Mouse (Mus musculus) ES-CJ7 (cell line): ENCODE results near the gene Clcnkb.

ENCODE experiments used
- DNase-seq: peaks from one replicate; pipeline ENCODE4 v3.0.0; 2011; ENCODE audit warnings: low read depth, low spot score

The Clcnkb gene

GRCm38 (mm10) chr4:141433191-141433590 is 17.4 kb upstream of the Clcnkb start:
- DNase-seq: peak; percentile 85

- DNase-seq: no peak
These were observed 16.9 kb upstream of the Clcnkb start for GRCm38 (mm10) chr4:141432666-141433065.

GRCm38 (mm10) chr4:141430997-141431396 is 15.2 kb upstream of the Clcnkb start:
- no peak for DNase-seq

DNA sequence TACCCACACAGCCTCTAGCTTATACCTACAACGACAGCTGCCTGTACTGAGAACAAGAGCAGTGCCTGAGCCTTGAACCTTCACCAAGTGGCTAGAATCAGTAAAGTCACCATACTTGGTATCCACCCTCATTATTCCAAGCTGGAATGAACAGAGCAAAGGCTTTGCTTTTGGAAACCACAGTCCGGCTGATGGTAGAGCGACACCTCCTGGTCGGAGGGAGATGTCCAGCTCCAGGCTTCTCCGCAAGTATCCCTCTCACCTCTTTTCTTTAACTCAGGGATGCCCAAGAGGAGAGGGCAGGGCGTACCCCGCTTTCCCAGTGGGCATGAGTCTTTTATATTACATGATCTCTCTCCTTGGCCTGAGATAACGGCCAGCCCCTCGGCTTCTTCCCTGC is 14.0 kb upstream of the Clcnkb start:
- peak; percentile 76 for DNase-seq

DNA sequence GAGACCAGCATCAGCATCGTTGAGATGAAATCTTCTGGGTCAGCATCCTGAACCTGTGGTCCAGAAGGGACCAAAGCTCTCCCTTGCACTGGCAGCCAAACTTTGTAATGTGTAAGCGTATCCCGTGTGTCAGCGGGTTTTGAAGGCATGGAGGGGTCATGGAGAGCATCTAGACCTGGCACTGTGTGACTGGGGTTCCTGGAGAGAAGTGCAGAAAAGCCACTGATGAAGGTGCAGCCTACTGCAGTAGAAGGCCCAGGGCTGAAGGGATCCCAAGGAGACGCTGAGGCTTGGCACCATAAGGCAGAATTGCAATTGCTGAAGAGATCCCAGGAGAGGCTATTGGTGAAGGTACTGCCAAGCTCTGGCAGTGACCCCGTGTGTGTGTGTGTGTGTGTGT is 13.6 kb upstream of the Clcnkb start:
- DNase-seq: no peak

GRCm38 (mm10) chr4:141427921-141428320 is 12.1 kb upstream of the Clcnkb start:
- DNase-seq: no peak

DNA sequence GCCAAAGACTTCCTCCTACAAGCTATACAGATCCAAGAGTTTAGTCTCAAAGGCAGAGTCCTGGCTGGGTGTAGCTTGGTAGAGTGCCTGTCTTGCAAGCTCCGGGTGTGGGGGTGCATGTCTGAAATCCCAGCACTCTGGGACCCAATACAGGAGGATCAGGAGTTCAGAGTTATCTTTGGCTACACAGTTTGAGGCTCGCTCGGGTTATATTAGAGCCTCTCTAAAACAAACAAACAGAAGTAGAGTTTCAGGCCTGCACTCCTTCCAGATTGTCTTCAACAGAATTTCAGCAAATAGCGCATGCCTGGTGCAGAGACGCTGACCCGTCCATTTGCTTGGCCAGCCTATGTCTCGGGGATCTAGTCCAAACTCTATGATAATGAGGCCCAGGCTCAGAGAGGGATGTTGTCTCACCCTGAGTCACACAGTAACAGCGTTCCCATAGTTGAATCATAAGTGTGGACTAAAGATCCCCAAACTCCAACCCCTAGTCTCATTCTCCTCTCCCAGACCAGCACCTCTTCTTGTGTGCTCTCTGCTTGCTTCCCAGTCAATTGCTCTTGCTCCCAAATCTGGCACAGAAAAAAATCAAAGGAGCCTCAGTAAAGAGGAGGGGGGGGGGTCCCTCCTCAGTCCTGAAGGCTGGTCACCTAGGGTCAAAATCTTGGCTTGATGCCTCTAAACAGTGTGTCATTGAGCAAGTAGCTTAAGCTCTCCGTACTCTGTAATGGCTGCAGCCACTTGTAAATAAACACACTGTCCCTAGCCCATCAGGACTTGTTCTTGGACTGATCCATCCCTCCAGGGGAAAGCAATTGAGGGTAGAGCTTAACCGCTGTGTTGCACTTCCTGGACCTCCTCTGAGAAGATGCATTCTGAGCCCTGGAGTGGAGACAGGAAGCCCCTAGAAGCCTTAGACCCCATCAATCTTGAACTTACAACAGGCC is 11.3 kb upstream of the Clcnkb start:
- peak; percentile 58 for DNase-seq

- DNase-seq: peak; percentile 94
These were observed 10.0 kb upstream of the Clcnkb start for GRCm38 (mm10) chr4:141425484-141426479.

DNA sequence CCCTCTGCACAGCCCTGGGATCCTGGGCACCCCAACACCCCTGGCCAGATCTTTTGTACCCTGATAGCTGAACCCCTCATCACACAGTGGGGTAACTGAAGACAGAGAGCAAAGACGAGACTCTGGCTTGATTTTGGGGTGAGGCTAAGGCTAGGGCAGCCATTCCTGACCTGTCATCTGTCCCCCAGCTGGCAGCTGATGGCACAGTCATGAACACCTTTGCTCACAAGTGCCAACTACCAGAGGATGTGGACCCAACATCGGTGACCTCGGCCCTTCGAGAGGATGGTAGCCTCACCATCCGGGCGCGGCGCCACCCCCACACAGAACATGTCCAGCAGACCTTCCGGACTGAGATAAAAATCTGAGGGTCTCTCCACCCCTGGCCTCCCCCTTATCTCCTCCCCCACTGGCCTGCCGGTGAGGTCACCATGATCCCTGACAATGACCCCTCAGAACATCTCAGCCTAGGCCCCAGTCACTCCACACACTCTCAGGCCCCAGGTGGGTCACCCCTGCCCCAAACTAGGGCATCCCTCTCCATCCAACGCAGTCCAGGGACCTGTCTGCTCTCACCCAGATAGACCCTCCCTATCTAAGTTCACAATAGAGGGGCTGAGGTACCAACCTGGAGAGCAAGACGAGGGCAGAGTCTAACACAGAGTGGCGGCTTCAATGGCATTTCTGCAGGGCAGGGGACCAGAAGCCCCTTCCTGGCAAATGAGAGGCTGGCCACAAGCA is 8.0 kb upstream of the Clcnkb start:
- DNase-seq: no peak

DNA sequence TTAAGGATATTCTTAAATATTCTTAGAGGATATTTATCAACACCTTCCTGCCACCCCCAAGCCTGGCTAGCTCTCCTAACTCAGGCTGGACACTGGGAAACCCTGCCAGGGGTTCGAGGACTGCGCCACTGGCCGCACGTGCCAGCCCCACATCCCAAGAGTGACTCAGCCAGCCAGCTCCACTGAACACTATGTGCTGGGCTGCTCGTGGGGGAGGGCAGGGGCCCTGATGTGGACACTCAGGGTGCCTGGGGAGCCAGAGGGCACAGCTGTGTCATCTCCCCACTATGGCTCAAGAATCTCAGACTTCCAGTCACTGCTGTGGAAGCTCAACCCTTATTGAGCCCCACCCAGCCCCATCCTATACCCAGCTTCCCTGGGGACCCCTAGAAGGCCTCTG is 7.5 kb upstream of the Clcnkb start:
- no peak for DNase-seq

DNA sequence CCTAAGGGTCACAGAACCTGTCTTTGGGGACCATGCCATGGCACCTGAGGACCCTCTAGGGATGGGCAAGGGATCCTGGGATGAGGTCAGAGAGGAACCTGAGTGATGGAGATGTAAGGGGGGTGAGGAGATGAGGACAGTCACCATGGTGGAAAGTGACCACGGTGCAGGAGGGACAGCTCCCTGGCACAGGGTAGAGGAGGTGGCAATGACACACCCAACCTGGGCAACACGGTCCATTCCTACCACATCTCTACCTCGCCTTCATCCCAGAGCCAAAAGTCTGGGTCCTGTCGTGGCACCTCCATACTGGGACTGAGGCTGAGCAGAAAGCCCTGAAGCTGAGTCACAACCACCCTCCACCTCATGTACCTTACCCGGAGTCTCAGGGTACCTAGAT is 7.0 kb upstream of the Clcnkb start:
- DNase-seq: no peak

DNA sequence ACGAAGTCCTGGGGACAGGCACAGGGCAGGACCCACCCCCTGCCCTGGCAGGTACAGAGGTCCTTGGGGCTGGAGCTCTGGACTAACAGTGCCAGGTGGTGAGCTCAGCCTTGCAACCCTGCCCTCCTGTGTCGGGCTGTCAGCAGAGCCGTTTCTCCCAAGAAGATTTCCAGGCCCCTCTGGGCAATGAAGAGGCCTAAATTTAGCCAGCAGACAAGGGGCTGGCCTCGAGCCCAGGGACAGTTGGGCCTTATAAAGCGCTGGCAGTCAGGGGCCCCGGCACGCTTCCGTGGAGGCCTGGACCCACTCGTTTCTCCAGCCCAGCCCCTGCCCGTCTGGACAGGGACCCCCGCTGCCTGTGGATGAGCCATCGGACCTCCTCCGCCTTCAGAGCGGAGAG is 5.6 kb upstream of the Clcnkb start:
- no peak for DNase-seq

- no peak for DNase-seq
These were observed 5.1 kb upstream of the Clcnkb start for GRCm38 (mm10) chr4:141420886-141421285.

DNA sequence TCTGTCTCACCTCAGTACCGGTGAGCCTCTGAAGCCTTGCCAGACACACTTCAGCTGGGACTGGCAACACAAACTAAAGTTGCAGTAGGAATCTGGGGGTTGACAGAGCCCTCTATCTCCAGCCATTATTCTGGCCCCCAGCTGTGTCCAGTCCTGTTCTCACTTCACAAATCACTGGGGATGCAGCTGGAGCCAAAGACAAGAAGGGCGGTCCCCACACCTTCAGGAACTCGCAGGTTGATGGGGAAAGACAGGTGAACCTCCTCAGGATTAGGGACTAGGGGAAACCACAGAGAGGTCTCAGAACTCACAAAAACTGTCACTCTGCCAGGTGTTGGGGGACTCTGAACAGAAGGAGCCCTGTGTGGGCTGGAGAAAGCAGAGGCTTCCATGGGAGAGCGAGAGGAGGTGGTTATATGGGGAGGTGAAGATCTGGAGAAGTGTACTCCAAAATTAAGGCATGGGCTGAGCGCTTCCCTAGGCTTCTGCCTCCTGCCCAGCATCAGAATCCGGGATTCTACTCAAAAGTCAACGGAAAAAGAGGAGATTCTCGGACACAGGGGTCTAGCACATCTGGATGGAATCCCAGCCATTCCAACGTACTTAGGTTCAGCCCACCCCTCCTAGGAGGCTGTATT is 4.5 kb upstream of the Clcnkb start, which contains the start of gene Hspb7:
TSS of gene Hspb7 (plus strand) at position 588 of the 638 bp plus-strand sequence.
- DNase-seq: no peak

DNA sequence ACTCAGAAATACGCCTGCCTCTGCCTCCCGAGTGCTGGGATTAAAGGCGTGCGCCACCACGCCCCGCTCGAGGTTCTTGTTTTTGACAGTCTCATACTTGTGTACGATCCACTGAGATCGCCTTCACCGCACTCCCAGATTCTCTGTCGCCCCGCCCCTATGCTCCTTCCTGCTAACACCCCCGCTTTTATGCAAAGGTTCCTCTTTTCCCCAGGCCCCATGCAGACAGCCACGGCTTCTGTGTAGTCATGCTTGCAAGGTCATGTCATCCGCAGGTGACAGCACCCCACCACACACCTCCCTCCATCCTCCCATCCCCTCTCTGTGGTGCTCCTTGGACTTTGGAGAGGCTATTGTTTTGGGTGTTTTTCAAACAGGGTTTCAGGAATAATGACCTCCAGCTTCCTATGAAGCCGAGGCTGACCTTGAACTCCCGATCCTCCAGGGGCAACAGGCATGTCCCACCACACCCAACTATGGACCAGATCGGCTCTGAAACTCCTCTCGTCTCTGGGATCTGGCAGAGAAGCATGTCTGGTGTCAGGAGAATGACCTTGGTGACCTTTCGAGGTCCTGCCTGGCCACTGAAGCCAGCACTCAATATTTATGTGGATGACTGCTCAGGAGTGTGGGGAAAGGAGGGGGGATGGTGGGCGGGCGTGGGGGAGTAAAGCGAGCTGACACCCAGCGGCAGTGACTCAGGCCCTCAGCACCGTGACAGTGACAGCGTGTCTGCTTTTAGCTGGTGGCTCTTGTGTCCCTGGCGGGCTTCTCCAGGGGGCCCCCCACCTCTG is 3.8 kb upstream of the Clcnkb start:
- DNase-seq: peak; percentile 76

- DNase-seq: peak; percentile 75
These were observed 4.3 kb downstream of the Clcnkb start for GRCm38 (mm10) chr4:141411430-141411992.

- DNase-seq: no peak
These were observed 7.2 kb downstream of the Clcnkb start for GRCm38 (mm10) chr4:141408577-141408976.

- DNase-seq: peak; percentile 79
These were observed 9.1 kb downstream of the Clcnkb start for GRCm38 (mm10) chr4:141406516-141407299.

- DNase-seq: no peak
These were observed 10.5 kb downstream of the Clcnkb start for GRCm38 (mm10) chr4:141405314-141405622.
